Mouse (Mus musculus): ENCODE measurements at regions not wholly inside any gene's neighbourhood (a gene's known extent, or its start where the extent isn't known, plus 50 kb on each side); places are given as distances from the start of the nearest gene placed in this dataset.
A peak's percentile ranks its signal among the peaks of the same experiment; 100 is the strongest.

DNA sequence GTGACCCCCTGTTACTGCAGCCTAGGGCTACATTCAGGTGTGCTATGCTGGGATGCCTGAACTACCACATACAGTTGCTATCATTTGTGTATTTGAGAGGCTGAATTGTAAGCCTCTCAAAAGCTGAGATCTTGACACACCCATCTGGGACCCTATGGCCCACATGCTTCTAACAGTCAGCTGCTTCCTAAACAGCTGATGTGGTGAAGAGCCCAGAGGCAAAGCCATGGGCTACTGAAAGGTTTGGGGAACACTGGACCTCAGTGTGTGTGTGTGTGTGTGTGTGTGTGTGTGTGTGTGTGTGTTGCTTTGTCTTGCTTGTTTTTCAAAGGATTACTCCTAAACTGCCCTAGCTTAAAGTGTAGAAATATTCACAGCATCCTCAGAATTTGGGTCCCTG is 75.0 kb downstream of the Lbh start:
- DNase-seq (ENCODE audit: low spot score) = no peak

DNA sequence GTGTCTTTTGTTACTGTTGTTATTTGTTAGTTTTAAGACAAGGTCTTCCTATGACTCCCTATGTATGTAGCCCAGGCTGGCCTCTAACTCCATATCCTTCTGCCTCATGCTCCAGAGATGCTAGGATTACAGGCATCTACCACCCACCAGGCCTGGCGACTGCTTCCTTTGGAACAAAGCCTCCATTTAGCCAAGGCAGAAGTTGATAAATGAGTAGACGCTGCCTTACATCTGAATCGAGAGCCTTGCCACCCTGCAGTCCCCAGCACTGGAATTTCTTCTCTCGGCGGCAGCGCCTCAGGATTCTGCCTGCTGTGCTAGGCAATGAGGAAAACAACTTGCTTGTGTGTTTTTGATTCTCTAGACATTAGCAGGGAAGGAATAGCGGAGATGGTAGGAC is 75.5 kb downstream of the Lbh start:
- no peak for DNase-seq (ENCODE audit: low spot score)

DNA sequence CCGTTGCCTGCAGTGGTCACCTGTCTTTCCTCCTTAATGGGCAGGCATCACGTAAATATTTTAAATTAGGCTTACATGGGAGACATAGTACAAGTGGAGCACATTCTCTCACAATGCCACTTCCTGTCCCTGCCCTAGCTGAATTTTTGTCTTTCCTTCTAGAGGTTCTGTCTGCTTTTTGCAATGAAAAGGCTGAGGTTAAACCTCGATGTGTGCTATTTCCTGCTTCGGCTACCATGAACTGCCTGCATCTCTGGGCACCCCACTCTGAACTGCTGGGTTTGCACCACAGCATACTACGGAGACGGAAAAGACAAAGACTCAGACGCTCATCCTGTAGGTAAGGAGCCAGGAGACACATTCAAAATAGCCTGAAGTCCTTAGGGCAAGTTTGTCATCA is 78.4 kb downstream of the Lbh start:
- no peak for DNase-seq (ENCODE audit: low spot score)

DNA sequence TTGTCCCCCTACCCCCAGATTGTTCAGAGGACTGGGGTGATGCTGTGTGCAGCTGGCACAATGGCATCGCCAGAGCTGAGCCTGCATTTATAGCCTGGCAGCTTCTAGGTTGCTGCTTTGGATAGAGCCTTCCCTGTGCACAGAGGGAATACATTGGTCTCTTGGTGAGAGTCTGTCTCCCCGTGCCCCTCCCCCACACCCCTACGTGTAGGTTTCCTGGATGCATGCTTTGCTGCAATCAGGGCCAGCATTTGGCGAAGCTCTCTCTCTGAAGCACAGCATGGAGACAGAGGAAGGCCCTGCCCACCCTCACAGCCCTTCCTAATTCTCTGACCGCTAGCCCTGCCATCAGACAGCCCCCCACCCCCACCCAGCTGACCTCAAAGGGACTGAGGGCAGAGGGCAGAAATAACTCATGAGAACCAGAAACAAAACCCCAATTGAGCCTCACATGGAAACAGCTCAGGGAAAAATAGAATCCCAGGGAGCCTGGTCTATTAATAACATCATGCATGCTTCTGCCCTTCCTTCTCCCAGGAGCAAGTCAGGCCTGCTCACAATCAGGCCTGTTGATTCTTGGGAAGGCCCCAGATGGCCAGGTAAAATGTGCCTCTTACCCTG is 79.3 kb downstream of the Lbh start:
- no peak for DNase-seq (ENCODE audit: low spot score)

DNA sequence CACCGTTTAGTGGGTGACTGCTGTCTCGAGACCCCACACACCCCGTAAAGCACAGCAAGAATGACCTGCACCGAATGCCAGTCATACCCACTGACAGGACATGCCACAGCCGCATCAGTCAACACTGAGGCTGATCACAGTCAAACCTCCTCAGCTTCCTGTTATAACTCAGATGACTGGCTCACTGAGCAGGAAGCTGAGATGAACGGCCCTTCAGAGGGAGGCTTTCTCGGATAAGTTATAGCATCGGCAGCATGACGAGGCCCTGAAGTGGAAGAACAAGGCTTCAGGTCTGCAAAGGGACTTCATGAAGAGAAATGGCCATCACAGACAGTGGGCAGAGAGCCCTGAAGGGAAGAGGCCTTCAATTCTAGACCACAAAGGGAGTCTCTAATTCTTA is 87.0 kb downstream of the Lbh start:
- DNase-seq (ENCODE audit: low spot score) = no peak

DNA sequence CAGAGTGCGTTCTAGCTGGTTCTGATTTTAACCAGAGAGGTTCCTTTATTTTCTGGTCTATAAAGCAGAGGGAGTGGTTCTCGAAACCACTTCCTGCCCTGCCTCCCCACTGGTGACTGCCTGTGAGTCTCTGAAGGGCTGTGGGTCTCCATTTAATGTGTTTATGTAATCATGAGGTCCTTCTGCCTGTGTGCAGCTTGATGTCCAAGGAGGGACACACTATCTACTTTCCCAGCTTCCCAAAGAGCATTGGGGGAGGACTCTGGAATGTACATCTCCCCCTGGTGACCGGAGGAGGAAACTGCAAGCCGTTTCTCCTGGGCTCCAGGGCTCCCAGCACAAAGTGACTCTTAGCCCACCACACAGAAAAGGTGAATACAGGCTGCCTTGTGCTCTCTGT is 90.8 kb downstream of the Lbh start:
- no peak for DNase-seq (ENCODE audit: low spot score)

DNA sequence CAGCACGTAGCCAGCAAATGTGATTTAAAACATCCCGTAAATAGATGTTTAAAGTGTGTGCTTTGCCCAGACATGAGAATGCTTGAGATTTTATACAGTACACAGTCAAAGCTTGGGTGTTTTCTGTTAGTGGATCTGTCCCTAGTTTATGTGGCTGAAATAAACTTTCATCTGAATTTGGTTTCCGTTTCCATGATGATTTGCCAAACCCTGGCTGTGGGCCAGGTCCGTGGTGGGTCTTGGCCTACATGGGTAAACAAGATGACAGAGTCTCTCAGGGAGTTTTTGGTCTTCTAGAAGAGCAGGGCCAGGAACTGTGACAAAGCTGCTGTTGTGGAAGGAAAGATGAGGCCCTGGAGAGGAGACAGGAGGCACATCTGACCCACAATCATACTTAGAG is 91.9 kb downstream of the Lbh start:
- no peak for DNase-seq (ENCODE audit: low spot score)

DNA sequence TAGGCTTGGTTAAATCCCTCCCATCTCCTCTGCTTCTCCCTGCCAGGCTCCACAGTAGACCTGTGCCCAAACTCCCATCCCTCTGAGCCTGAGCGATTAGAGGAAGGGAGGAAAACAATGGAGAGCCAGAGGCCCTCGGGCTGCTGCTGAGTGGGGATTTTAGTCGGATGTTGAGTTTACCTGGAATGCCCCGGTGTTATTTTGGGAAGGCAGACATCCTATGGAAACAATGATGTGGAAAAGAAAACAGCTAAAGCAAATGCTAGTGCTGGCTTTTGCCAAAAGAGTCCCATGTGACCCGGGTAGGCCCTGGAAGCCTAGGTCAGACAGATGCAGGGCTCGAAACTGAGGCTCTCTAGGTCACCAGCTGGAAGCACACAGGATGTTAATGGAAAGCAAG is 94.3 kb downstream of the Lbh start:
- no peak for DNase-seq (ENCODE audit: low spot score)

DNA sequence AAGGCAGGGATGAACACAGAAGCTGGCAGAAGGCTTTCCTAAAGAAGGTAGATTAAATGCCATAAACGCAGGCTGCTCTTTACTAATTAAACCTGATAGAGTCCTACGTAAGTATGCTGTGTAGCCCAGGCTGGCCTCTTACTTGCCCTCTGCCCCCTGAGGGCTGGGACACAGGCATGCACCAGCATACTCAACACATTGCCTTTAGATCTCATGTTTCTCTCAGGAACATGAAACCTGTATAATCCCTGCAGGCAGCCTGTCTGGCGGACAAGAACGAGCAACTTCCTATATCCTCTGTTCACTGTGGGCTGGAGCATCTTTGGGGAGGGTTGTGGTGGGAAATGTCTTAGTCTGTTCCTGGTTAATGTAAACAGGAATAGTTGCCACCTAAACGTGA is 94.8 kb upstream of the Lclat1 start:
- no peak for DNase-seq (ENCODE audit: low spot score)

DNA sequence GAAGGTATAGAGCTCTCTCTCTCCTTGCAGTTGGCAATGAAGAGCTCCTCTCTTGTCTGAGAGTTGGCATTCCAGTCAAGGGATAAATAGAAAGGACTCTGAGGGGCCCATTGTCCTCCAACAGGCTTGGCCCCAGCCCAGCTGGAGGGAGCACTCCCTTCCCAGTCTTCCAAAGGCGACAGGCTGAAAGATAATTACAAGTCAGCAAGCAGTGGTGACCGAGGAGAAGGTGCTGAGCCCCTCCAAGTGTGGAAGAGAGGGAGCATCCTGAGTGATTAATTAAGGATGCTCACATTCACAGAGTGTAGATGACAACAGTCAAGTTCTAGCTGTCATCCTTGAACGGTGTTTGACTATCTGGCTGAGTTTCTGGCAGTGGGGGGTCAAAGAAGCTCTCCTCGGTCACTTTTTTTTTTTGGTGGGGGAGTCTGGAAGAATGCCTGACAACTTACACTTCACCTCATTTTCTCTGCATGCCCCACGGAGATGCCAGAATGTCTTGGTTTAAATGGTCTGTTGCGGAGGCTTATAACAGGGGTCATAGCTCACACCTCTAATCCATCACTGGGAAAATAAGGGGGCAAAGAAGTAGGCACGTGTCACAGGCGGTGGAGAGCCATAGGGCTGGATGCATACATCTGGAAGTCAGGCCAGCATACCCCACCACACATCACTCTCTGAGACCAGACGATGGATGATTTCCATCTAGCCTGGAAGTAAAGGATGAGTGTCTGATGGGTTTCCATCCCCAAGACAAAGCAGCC is 93.5 kb upstream of the Lclat1 start:
- no peak for DNase-seq (ENCODE audit: low spot score)

DNA sequence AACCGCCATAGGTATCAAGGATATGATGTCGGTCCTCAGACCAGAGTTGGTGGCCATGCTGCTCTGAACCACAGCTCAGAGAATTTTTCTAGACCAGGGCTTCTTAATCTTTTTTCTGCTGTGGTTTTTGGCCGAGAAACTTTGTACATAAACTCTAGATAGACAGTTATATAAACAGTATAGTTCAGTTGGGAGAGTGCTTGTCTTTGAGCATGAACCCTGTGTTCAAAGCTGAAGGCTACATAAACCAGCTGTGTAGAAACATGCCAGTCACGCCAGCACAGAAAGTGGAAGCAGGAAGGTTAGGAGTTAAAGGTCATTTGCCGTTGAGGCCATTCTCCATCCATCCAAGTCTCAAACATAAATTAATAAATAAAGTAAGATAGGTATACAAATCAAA is 90.6 kb upstream of the Lclat1 start:
- DNase-seq (ENCODE audit: low spot score) = no peak

DNA sequence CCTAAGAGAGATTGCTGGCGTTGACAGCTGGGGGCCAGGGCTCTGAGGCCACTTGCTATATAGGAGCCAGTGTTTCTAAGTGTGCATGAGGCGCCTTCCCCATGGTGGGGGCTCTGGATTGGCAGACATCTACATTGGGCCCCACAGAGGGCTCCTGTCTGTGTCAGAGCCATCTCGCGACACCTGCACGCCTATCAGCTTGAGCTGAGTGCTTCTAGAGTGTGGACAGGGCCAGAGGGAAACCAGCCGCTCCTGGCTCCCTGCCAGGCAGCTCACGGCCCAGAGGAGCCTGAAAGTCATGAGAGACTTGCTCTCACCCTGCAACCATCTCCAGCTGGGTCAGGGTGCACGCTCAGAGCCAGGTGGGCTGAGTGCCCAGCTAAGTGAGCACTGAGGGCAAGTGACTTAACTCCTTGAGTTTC is 85.1 kb upstream of the Lclat1 start:
- peak; percentile 36 for DNase-seq (ENCODE audit: low spot score)

DNA sequence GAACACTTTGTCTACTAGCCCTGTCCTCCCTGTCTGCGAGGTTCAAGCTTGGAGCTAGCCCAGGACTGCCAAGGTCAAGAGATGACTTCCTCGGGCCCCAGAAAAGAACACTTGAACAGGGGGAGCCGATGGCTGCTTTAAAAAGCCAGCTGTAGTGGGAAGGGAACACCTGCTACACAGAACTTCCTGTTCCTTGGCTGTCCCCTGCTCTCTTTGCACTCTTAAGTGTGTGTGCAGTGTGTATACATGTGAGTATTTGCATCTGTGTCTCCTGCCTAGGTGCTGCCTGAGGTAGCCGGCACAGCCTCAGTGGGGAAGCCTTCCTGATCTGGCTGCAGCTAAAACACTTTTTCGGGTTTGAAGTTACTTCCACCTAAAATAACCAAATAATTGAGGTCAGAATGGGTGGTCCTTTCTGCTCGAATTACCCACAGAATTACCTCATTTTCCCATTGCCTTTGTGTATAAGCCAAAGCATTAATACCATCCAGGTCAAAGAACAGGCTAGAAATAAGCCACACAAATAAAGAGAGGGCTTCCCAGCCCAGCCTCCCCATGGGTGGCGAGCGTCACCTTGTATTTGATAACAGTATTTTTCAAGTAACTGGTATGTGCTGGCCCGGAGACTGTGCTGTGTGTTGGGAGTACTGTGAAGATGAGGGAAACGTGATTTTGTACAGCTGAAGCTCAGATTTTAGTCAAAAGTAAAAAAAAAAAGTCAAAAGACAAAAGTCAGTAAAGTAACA is 84.2 kb upstream of the Lclat1 start:
- no peak for DNase-seq (ENCODE audit: low spot score)

DNA sequence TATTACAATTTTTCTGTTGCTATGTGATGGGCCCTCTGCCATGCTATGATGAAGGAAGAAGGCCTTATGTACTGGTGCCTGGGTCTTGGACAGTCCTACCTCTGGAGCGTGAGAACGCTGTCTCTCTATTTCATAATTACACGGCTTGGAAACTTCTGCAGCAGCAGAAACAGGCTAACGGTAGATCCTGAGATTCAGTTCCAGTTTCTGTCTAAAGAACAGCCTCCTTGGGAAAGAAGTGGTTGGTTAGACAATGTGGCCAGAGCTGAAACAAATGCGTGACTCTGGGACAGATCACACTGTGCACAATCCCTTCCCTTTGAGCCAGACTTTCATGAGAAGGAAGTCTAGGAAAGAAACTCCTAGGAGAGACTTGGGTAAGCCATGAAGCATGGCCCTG is 80.7 kb upstream of the Lclat1 start:
- no peak for DNase-seq (ENCODE audit: low spot score)

DNA sequence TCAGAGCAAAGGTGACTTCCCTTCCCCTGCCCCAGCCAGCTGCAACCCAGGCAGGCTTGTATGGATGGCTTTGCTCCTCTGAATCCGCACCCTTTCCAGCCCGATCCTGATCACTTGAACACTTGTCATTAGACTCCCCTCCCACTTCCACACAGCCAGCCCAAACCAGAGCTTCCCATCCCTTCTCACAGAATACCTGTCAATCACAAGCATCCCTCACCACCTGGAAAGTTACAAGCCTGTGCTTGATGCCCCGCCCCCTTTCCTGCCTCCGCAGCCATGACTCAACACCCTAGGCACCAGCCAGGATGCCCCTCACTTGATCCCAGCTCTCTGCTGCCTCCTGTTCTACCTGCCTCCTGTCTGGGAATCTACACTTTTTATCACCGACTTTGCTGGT is 76.0 kb upstream of the Lclat1 start:
- no peak for DNase-seq (ENCODE audit: low spot score)

DNA sequence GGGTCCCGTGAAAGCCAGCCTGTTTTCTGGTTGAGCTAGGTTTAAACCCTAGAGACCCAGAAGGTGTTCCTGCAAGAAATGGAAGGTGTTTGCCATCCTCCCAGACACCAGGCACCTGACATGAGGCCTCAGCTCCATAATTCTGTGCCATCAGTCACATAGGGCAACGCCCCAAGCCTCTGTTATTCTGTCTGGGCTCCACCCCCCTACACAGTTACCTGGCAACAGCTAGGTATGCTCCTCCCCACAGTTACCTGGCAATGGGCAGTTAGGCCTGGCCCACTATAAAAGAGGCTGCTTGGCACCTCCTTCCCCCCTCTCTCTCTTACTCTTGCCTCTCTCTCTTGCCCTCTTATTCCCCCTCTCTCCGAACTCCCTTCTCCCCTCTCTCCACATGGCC is 75.5 kb upstream of the Lclat1 start:
- no peak for DNase-seq (ENCODE audit: low spot score)

DNA sequence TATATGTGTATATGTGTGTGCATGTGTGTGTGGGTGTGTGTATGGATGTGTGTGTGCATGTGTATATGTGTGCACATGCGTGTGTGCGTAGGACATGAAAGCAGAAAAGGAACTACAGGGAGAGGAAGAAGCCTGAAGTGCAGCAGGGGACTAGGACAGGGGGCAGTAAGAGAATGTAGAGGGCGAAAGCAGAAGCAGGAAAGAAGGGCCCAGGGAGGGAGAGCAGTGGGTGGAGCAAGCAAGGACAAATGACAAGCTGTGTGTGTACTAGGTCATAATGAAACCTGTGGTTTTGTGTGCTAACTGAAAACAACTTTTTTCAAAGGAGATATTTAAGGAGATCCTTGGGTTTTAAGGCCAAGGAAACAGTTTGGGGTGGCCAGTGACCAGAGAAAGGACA is 73.4 kb upstream of the Lclat1 start:
- no peak for DNase-seq (ENCODE audit: low spot score)

DNA sequence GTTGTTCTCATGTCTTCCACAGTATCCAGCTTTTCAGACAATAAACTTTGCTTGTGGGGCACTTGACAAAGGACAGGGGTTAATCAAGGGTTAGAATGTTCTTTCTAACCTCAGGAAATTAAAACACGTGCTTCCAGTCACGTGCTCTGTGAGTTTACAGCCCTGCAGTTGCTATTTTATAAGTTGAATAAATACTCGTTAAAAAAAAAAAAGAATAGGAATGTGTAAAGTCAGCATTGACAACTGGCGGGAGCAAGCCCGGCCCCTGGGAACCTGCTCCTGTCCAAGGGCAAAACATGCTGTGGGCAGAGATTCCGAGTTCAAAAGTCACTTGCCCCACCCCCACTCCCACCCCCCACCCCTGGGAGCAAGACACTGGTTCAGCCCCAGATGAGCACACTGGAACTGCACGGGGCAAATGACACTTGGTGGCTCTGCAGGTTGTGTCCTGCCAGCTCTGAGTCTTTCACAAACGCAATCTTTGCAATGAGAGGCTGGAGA is 72.8 kb upstream of the Lclat1 start:
- no peak for DNase-seq (ENCODE audit: low spot score)

DNA sequence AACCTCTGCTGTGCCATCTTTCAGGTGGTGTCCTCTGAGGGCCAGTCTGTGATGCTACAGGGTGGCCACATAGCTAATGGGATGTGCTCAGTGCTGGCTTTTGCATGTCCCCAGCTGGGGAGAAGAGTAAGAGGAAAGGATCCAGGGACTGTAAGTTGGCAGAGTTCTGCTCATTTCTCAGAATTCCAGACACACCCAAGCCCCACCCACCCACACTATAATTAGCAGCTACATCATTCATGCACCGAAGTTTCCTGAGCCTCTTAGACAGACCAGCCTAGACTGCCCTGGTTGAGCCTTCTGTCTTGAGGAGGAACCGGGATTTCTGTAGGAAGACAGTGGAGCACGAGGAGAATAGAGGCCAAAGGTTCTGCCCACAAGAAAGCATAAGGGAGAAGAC is 70.9 kb upstream of the Lclat1 start:
- DNase-seq (ENCODE audit: low spot score) = no peak

DNA sequence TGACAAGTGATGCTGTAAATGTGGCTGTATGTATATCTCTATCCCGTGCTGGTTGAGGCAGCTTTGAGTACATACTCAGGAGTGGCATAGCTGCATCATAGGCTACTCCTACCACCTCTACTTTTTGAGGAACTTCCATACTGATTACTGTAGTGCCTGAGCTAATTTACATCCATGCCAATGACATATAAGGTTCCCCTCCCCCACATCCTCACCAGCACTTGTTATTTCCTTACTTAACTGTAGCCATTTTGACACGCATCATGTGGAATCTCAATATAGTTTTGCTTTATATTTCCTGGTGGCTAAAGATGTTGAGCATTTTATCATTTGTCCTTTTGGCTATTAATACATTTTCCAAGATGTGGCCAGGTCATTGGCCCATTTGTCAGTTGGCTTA is 69.2 kb upstream of the Lclat1 start:
- DNase-seq (ENCODE audit: low spot score) = no peak

DNA sequence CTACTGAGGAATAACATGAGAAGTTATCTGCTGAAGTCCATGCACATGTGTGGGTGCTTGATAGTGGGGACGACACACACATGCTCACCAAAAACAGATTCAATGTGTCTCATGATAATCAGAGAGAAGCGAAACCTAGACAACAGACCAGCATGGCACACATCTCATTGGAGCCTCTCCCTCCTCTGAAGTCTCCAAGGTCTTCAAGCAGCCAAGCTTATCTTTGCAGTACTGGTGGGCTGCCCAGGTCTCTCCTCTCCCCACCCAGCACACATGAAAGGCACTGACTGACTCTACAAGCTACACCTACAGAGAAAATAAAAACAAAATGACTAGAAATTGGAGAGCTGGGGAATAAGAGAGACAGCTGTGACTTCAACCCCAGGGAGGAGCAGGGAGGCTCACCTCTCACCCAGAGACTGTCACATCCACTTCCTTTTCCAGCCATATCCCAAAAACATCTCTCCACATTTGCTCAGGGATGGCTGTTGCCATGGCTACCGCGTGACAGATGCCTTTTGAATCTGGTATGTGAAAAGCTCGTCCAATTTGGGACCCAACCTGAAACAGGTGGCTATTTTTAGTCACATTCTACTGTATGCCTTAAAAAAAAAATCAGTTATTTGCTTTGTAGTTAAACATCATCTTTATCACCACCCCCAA is 62.7 kb upstream of the Lclat1 start:
- no peak for DNase-seq (ENCODE audit: low spot score)

DNA sequence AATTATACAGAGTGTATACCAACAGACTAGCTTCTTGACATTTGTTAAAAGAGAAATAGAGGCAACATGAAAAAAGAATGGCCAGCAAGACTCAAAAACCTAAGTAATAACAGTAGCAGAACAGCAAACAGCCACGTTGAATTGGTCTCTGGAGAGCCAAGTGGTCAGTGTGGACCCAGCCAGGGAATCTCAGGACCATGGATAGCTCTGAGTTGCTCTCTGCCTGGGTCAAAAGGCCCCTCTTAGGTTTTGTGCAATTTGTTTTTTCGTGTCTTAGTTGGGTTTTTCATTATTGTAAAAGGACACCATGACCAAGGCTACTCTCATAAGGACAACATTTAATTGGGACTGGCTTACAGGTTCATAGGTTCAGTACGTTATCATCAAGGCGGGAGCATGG is 60.8 kb upstream of the Lclat1 start:
- no peak for DNase-seq (ENCODE audit: low spot score)

DNA sequence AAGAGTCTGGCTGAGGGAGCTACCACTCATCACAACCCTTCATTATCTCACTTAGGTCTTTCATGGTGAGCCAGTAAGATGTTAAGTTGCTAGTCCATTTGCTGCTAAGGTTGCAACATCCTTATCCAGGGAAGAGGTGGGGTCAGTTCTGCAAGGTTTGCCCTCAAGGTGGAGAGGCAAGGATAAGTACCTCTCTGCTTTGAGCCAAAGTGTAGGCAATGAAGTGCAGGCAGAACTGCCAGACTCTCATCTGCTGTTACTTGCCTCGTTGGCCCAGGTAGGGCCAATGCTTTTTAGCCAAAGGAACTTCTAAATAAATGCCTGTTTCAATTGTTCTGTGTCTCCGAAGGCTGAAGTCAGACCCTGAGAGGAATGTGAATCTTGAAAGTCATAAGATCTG is 59.6 kb upstream of the Lclat1 start:
- DNase-seq (ENCODE audit: low spot score) = no peak

Data from urinary bladder, postnatal 10 days (tissue).